Mouse (Mus musculus) hindbrain, embryonic 14.5 days (tissue): Measurements from ENCODE around the gene Tac4. TPM values are rescaled to one million over a fixed set of nuclear protein-coding genes. Genes with fewer than 3 reads are reported as not detected.

ENCODE experiments used
- ATAC-seq: fragments of 200-750 bp; cut with Nextera tagmentation; 2 replicates; pipeline ENCODE4 v1.8.0; 2017; ENCODE audit warnings: moderate number of reproducible peaks, mild to moderate bottlenecking, moderate TSS enrichment, moderate library complexity; ENCODE audit not compliant: low FRiP score
- DNase-seq: peaks from one replicate; pipeline ENCODE4 v3.0.0-alpha.2; 2015; ENCODE audit warnings: low spot score
- H3K27ac ChIP-seq: fragments of 300-500 bp; sonication (generic); 2 replicates; pipeline ENCODE4 v1.5.1; 2014; ENCODE audit warnings: mild to moderate bottlenecking, moderate library complexity
- H3K27me3 ChIP-seq: fragments of 300-500 bp; sonication (generic); 2 replicates; pipeline ENCODE4 v1.6.1; 2014; ENCODE audit warnings: mild to moderate bottlenecking, low read length, mixed read lengths; ENCODE audit not compliant: control insufficient read depth, insufficient read depth
- H3K36me3 ChIP-seq: fragments of 300-500 bp; sonication (generic); replicated peaks from 2 replicates; pipeline ENCODE4 v1.6.1; 2014; ENCODE audit not compliant: control insufficient read depth, insufficient read depth
- H3K4me1 ChIP-seq: fragments of 300-500 bp; sonication (generic); replicated peaks from 2 replicates; pipeline ENCODE4 v1.6.1; 2014; ENCODE audit warnings: antibody characterized with exemption, low read length, mixed read lengths; ENCODE audit not compliant: control insufficient read depth, insufficient read depth
- H3K4me2 ChIP-seq: fragments of 300-500 bp; sonication (generic); replicated peaks from 2 replicates; pipeline ENCODE4 v1.6.1; 2014; ENCODE audit warnings: mild to moderate bottlenecking, moderate library complexity
- H3K4me3 ChIP-seq: fragments of 300-500 bp; sonication (generic); replicated peaks from 2 replicates; pipeline ENCODE4 v1.5.1; 2014; ENCODE audit warnings: mild to moderate bottlenecking, low read length
- H3K9ac ChIP-seq: fragments of 300-500 bp; sonication (generic); 2 replicates; pipeline ENCODE4 v1.6.1; 2014
- H3K9me3 ChIP-seq: fragments of 300-500 bp; sonication (generic); 2 replicates; pipeline ENCODE4 v1.6.1; 2016; ENCODE audit warnings: low read length; ENCODE audit not compliant: control insufficient read depth
- WGBS: fragments of 180-500 bp; shearing (Covaris S2); extraction: QIAGEN DNeasy Blood & Tissue Kit; methylation state at CpG from one replicate; pipeline ENCODE4 v1.1.7; 2014; 5-methylcytosine and 5-hydroxymethylcytosine counted together
- polyA plus RNA-seq: library from polyadenylated mRNA; unstranded; fragments of >200 nt; fragmentation: Nextera tagmentation; extraction: Ambion mirVana; gene quantifications from 2 replicates; pipeline ENCODE4 v1.2.1, GENCODE M21; 2014

Tac4 gene
- polyA plus RNA-seq, 1 experiment from 2014 or later: not detected

GRCm38 (mm10) chr11:95305600-95305999, 44.3 kb downstream of the Tac4 start:
- 94% methylated on average over 7 of the region's 7 CpGs for WGBS
- no peak overlapping the region for H3K27ac ChIP-seq
- no peaks in the 10 kb centered on the region for H3K27me3 ChIP-seq
- H3K4me2 ChIP-seq: no peak overlapping the region
- peaks cover 54% of the 10 kb centered on the region for H3K36me3 ChIP-seq
- H3K9me3 ChIP-seq: no peaks in the 10 kb centered on the region
- no peak overlapping the region for H3K9ac ChIP-seq
- ATAC-seq (no peak), DNase-seq (no peak)
- no peak overlapping the region for H3K4me3 ChIP-seq
- peaks cover 10% of the 10 kb centered on the region for H3K4me1 ChIP-seq

GRCm38 (mm10) chr11:95307526-95307925, 46.2 kb downstream of the Tac4 start:
- Histone ChIP-seq H3K4me1 (peaks cover 19% of the 10 kb centered on the region), H3K4me3 (no peak overlapping the region), H3K9me3 (no peaks in the 10 kb centered on the region), H3K27me3 (no peaks in the 10 kb centered on the region), H3K9ac (no peak overlapping the region), H3K27ac (no peak overlapping the region), H3K4me2 (no peak overlapping the region), H3K36me3 (peaks cover 35% of the 10 kb centered on the region)
- DNase-seq (no peak), ATAC-seq (no peak)
- WGBS: 86% methylated on average over 8 of the region's 8 CpGs

- Histone ChIP-seq H3K27me3 (no peaks in the 10 kb centered on the region), H3K9me3 (no peaks in the 10 kb centered on the region), H3K4me1 (peaks cover 19% of the 10 kb centered on the region), H3K27ac (peak overlapping the region; percentile 98), H3K36me3 (peaks cover 15% of the 10 kb centered on the region), H3K9ac (peak overlapping the region; percentile 98), H3K4me2 (peak overlapping the region; percentile 87), H3K4me3 (peak overlapping the region; percentile 98)
- ATAC-seq (peak; percentile 95), DNase-seq (peak; percentile 95)
- WGBS: under 1% methylated on average over 37 of the region's 37 CpGs
Measured at GRCm38 (mm10) chr11:95309510-95310006, 48.2 kb downstream of the Tac4 start.

- H3K36me3 ChIP-seq: peaks cover 11% of the 10 kb centered on the region
- DNase-seq (peak; percentile 98), ATAC-seq (peak; percentile 94)
- H3K4me3 ChIP-seq: peak within 1 kb of the TSS; percentile 98
- H3K27ac ChIP-seq: peak within 1 kb of the TSS; percentile 98
- peak within 1 kb of the TSS; percentile 87 for H3K4me2 ChIP-seq
- H3K9ac ChIP-seq: peak within 1 kb of the TSS; percentile 98
- no peaks in the 10 kb centered on the region for H3K9me3 ChIP-seq
- no peaks in the 10 kb centered on the region for H3K27me3 ChIP-seq
- peaks cover 19% of the 10 kb centered on the region for H3K4me1 ChIP-seq
- WGBS: under 1% methylated on average over 42 of the region's 42 CpGs
Measured at GRCm38 (mm10) chr11:95310007-95310647, 48.8 kb downstream of the Tac4 start, which contains the start of gene Kat7. TSS of gene Kat7 (minus strand) at chr11:95310246.

- H3K27me3 ChIP-seq: no peaks in the 10 kb centered on the region
- peaks cover 19% of the 10 kb centered on the region for H3K4me1 ChIP-seq
- H3K4me2 ChIP-seq: peak overlapping the region; percentile 60
- WGBS: 6% methylated on average over 17 of the region's 17 CpGs
- peak overlapping the region; percentile 98 for H3K4me3 ChIP-seq
- DNase-seq: no peak
- peak overlapping the region; percentile 44 for H3K9ac ChIP-seq
- H3K9me3 ChIP-seq: no peaks in the 10 kb centered on the region
- peaks cover 4% of the 10 kb centered on the region; the same call in 1 of the 2 replicates for H3K36me3 ChIP-seq
- H3K27ac ChIP-seq: peak overlapping the region; percentile 55
- 0 out of 2 replicates have a peak, but pooled peaks have one; percentile 2 for ATAC-seq
Measured at GRCm38 (mm10) chr11:95310648-95311424, 49.5 kb downstream of the Tac4 start.

- 23% methylated on average over 5 of the region's 5 CpGs for WGBS
- DNase-seq: no peak
- Histone ChIP-seq H3K9me3 (no peaks in the 10 kb centered on the region), H3K4me3 (peak overlapping the region; percentile 98; the same call in 1 of the 2 replicates), H3K27me3 (no peaks in the 10 kb centered on the region), H3K27ac (no peak overlapping the region), H3K4me2 (peak overlapping the region; percentile 60), H3K9ac (peak overlapping the region; percentile 44), H3K36me3 (no peaks in the 10 kb centered on the region), H3K4me1 (peaks cover 19% of the 10 kb centered on the region)
- ATAC-seq: no peak
Measured at GRCm38 (mm10) chr11:95311425-95311807, 50.1 kb downstream of the Tac4 start.

GRCm38 (mm10) chr11:95315215-95315955, 54.1 kb downstream of the Tac4 start:
- Histone ChIP-seq H3K4me1 (peaks cover 9% of the 10 kb centered on the region), H3K27ac (no peak overlapping the region), H3K27me3 (no peaks in the 10 kb centered on the region), H3K4me3 (no peak overlapping the region), H3K36me3 (no peaks in the 10 kb centered on the region), H3K9ac (no peak overlapping the region), H3K4me2 (no peak overlapping the region), H3K9me3 (no peaks in the 10 kb centered on the region)
- ATAC-seq (0 out of 2 replicates have a peak, but pooled peaks have one; percentile 27), DNase-seq (no peak)
- WGBS: 67% methylated on average over 7 of the region's 7 CpGs

- ATAC-seq: no peak
Measured at GRCm38 (mm10) chr11:95318116-95318515, 56.8 kb downstream of the Tac4 start.

More at GRCm38 (mm10) chr11:95318116-95318515, 56.8 kb downstream of the Tac4 start:
- Histone ChIP-seq H3K36me3 (no peaks in the 10 kb centered on the region), H3K27me3 (no peaks in the 10 kb centered on the region), H3K4me3 (no peak overlapping the region), H3K9me3 (no peaks in the 10 kb centered on the region), H3K4me1 (no peaks in the 10 kb centered on the region), H3K9ac (no peak overlapping the region), H3K4me2 (no peak overlapping the region), H3K27ac (no peak overlapping the region)
- WGBS: 93% methylated on average over 9 of the region's 9 CpGs
- no peak for DNase-seq
